Mouse (Mus musculus) cerebellum, postnatal 10 days (tissue): Measurements from ENCODE around the gene Gm20909.
"Not testable (repeated sequence)": the region's sequence is repeated elsewhere in the genome, so short reads cannot be mapped to it uniquely, and the experiment has no call there.

Experiments used
- DNase-seq, 2 experiments: peaks; one replicate each; pipeline ENCODE4 v3.0.0; 2021; ENCODE audit warnings: mixed read lengths in 2 of 2

Gene Gm20909

DNA sequence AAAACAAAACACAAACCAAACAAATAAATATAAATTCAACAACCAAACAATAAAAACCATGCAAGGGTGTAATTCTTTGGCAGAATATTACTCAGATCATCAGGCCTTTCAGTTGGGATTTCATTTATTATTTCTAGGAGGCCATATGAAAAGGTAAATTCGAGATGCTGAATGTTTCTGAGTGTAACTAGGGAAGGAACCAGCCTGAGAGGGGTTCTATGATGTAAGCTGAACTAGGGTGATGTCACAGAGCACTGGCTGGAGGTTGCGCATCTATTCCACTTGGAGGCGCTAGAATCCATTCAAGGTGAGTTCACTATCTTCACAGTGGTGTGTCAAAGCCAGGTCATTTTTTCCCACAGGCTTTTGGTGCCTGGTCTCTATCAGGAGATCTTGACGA, at the start of gene Gm20909:
TSS of gene Gm20909 (plus strand) at position 301 of the 400 bp plus-strand sequence.
- DNase-seq, result not testable (repeated sequence)
